Mouse (Mus musculus) heart, embryonic 13.5 days (tissue): ENCODE results near the gene Map1lc3a. TPM values are rescaled to one million over a fixed set of nuclear protein-coding genes. Genes with fewer than 3 reads are reported as not detected.

Source experiments
- ATAC-seq: fragments of 200-750 bp; cut with Nextera tagmentation; 2 replicates; pipeline ENCODE4 v1.8.0; 2017; ENCODE audit warnings: moderate TSS enrichment; ENCODE audit not compliant: insufficient number of reproducible peaks, low FRiP score, low TSS enrichment; ENCODE audit errors: extremely low read depth
- H3K27ac ChIP-seq: fragments of 300-500 bp; sonication (generic); replicated peaks from 2 replicates; pipeline ENCODE4 v1.5.1; 2015; ENCODE audit warnings: moderate library complexity, mild to moderate bottlenecking, inconsistent platforms
- H3K27me3 ChIP-seq: fragments of 300-500 bp; sonication (generic); replicated peaks from 2 replicates; pipeline ENCODE4 v1.6.1; 2015; ENCODE audit warnings: mild to moderate bottlenecking, inconsistent platforms
- H3K36me3 ChIP-seq: fragments of 300-500 bp; sonication (generic); 2 replicates; pipeline ENCODE4 v1.6.1; 2015; ENCODE audit warnings: mild to moderate bottlenecking, inconsistent platforms
- H3K4me1 ChIP-seq: fragments of 300-500 bp; sonication (generic); 2 replicates; pipeline ENCODE4 v1.6.1; 2015; ENCODE audit warnings: inconsistent platforms
- H3K4me2 ChIP-seq: fragments of 300-500 bp; sonication (generic); 2 replicates; pipeline ENCODE4 v1.6.1; 2015; ENCODE audit warnings: inconsistent platforms, mild to moderate bottlenecking, moderate library complexity
- H3K4me3 ChIP-seq: fragments of 300-500 bp; sonication (generic); 2 replicates; pipeline ENCODE4 v1.5.1; 2015; ENCODE audit warnings: moderate library complexity, mild to moderate bottlenecking, inconsistent platforms
- H3K9ac ChIP-seq: fragments of 300-500 bp; sonication (generic); 2 replicates; pipeline ENCODE4 v1.6.1; 2015; ENCODE audit warnings: inconsistent platforms, mild to moderate bottlenecking, moderate library complexity
- H3K9me3 ChIP-seq: fragments of 300-500 bp; sonication (generic); 2 replicates; pipeline ENCODE4 v1.6.1; 2016; ENCODE audit warnings: inconsistent platforms
- WGBS: fragments of 180-500 bp; shearing (Covaris S2); methylation state at CpG from one replicate; pipeline ENCODE4 v1.1.7; 2015; ENCODE audit warnings: mixed read lengths; 5-methylcytosine and 5-hydroxymethylcytosine counted together
- polyA plus RNA-seq: library from polyadenylated mRNA; unstranded; fragments of >200 nt; fragmentation: Nextera tagmentation; extraction: Ambion mirVana; gene quantifications from 2 replicates; pipeline ENCODE4 v1.2.1, GENCODE M21; 2015

Gene Map1lc3a
- polyA plus RNA-seq, 1 experiment from 2014 or later: 297 TPM

GRCm38 (mm10) chr2:155266896-155267295, 9.2 kb upstream of the Map1lc3a start:
- H3K27ac ChIP-seq: no peak overlapping the region
- H3K4me1 ChIP-seq: no peaks in the 10 kb centered on the region
- H3K4me3 ChIP-seq: no peak overlapping the region
- 73% methylated on average over 5 of the region's 5 CpGs for WGBS
- no peak for ATAC-seq
- H3K36me3 ChIP-seq: no peaks in the 10 kb centered on the region
- no peak overlapping the region for H3K4me2 ChIP-seq
- H3K9me3 ChIP-seq: no peaks in the 10 kb centered on the region
- H3K27me3 ChIP-seq: no peaks in the 10 kb centered on the region
- no peak overlapping the region for H3K9ac ChIP-seq

- 80% methylated on average over 6 of the region's 6 CpGs for whole genome bisulfite sequencing
- no peaks in the 10 kb centered on the region for H3K27me3 ChIP-seq
- H3K4me1 ChIP-seq: peaks cover 16% of the 10 kb centered on the region
- H3K4me3 ChIP-seq: no peak overlapping the region
- H3K4me2 ChIP-seq: no peak overlapping the region
- H3K27ac ChIP-seq: no peak overlapping the region
- no peak for ATAC-seq
- H3K36me3 ChIP-seq: no peaks in the 10 kb centered on the region
- no peaks in the 10 kb centered on the region for H3K9me3 ChIP-seq
- no peak overlapping the region for H3K9ac ChIP-seq
Observed at GRCm38 (mm10) chr2:155271957-155272356, 4.1 kb upstream of the Map1lc3a start.

- H3K4me1 ChIP-seq: peaks cover 22% of the 10 kb centered on the region
- 63% methylated on average over 10 of the region's 10 CpGs for WGBS
- no peaks in the 10 kb centered on the region for H3K27me3 ChIP-seq
- no peaks in the 10 kb centered on the region for H3K9me3 ChIP-seq
- peaks cover 2% of the 10 kb centered on the region; the same call in 1 of the 2 replicates for H3K36me3 ChIP-seq
- H3K27ac ChIP-seq: no peak overlapping the region
- H3K4me3 ChIP-seq: no peak overlapping the region
- no peak for ATAC-seq
- no peak overlapping the region for H3K4me2 ChIP-seq
- no peak overlapping the region for H3K9ac ChIP-seq
Observed at GRCm38 (mm10) chr2:155272396-155273170, 3.5 kb upstream of the Map1lc3a start.

- no peak overlapping the region for H3K4me2 ChIP-seq
- H3K4me1 ChIP-seq: peaks cover 26% of the 10 kb centered on the region
- 84% methylated on average over 8 of the region's 8 CpGs for WGBS
- H3K4me3 ChIP-seq: no peak overlapping the region
- ATAC-seq: no peak
- H3K36me3 ChIP-seq: peaks cover 12% of the 10 kb centered on the region
- H3K9me3 ChIP-seq: no peaks in the 10 kb centered on the region
- no peaks in the 10 kb centered on the region for H3K27me3 ChIP-seq
- no peak overlapping the region for H3K9ac ChIP-seq
- no peak overlapping the region for H3K27ac ChIP-seq
Observed at GRCm38 (mm10) chr2:155273603-155274002, 2.5 kb upstream of the Map1lc3a start.

- Histone ChIP-seq H3K4me2 (peak overlapping the region; percentile 90), H3K4me3 (peak overlapping the region; percentile 97), H3K36me3 (peaks cover 33% of the 10 kb centered on the region), H3K27ac (peak overlapping the region; percentile 93), H3K4me1 (peaks cover 26% of the 10 kb centered on the region), H3K9me3 (no peaks in the 10 kb centered on the region), H3K9ac (peak overlapping the region; percentile 99), H3K27me3 (no peaks in the 10 kb centered on the region)
- ATAC-seq: peak; percentile 88
- WGBS: 0% methylated on average over 46 of the region's 49 CpGs
Observed at GRCm38 (mm10) chr2:155276621-155277175, 601 bp downstream of the Map1lc3a start.

- H3K4me3 ChIP-seq: peak overlapping the region; percentile 97
- peak overlapping the region; percentile 99 for H3K9ac ChIP-seq
- H3K4me1 ChIP-seq: peaks cover 22% of the 10 kb centered on the region
- H3K9me3 ChIP-seq: no peaks in the 10 kb centered on the region
- H3K4me2 ChIP-seq: peak overlapping the region; percentile 90
- H3K36me3 ChIP-seq: peaks cover 35% of the 10 kb centered on the region
- 0 out of 2 replicates have a peak overlapping the region, but pooled peaks have one; percentile 93 for H3K27ac ChIP-seq
- ATAC-seq: no peak
- no peaks in the 10 kb centered on the region for H3K27me3 ChIP-seq
- whole genome bisulfite sequencing: 82% methylated on average over 2 of the region's 2 CpGs
Observed at GRCm38 (mm10) chr2:155277721-155278120, 1.6 kb downstream of the Map1lc3a start.

GRCm38 (mm10) chr2:155278361-155278760, 2.3 kb downstream of the Map1lc3a start:
- no peak overlapping the region; the same call in 1 of the 2 replicates for H3K9ac ChIP-seq
- no peak overlapping the region for H3K27ac ChIP-seq
- no peak overlapping the region for H3K4me2 ChIP-seq
- WGBS: 84% methylated on average over 7 of the region's 7 CpGs
- H3K4me1 ChIP-seq: peaks cover 25% of the 10 kb centered on the region
- no peak overlapping the region for H3K4me3 ChIP-seq
- H3K36me3 ChIP-seq: peaks cover 35% of the 10 kb centered on the region
- H3K9me3 ChIP-seq: no peaks in the 10 kb centered on the region
- no peak for ATAC-seq
- no peaks in the 10 kb centered on the region for H3K27me3 ChIP-seq

GRCm38 (mm10) chr2:155279163-155279562, 3.1 kb downstream of the Map1lc3a start:
- no peak for ATAC-seq
- Histone ChIP-seq H3K27ac (no peak overlapping the region), H3K9me3 (no peaks in the 10 kb centered on the region), H3K9ac (no peak overlapping the region), H3K4me1 (peaks cover 33% of the 10 kb centered on the region), H3K27me3 (no peaks in the 10 kb centered on the region), H3K4me3 (no peak overlapping the region), H3K36me3 (peaks cover 38% of the 10 kb centered on the region), H3K4me2 (no peak overlapping the region)
- 81% methylated on average over 4 of the region's 4 CpGs for WGBS

- peaks cover 38% of the 10 kb centered on the region for H3K36me3 ChIP-seq
- no peak overlapping the region for H3K4me3 ChIP-seq
- 59% methylated on average over 2 of the region's 2 CpGs for WGBS
- H3K9ac ChIP-seq: no peak overlapping the region
- no peaks in the 10 kb centered on the region for H3K9me3 ChIP-seq
- H3K4me2 ChIP-seq: no peak overlapping the region
- ATAC-seq: no peak
- no peak overlapping the region for H3K27ac ChIP-seq
- H3K4me1 ChIP-seq: peaks cover 42% of the 10 kb centered on the region
- no peaks in the 10 kb centered on the region for H3K27me3 ChIP-seq
Observed at GRCm38 (mm10) chr2:155280116-155280515, 4.0 kb downstream of the Map1lc3a start.

GRCm38 (mm10) chr2:155283793-155284192, 7.7 kb downstream of the Map1lc3a start:
- no peaks in the 10 kb centered on the region for H3K9me3 ChIP-seq
- peak overlapping the region; percentile 76 for H3K27ac ChIP-seq
- no peak overlapping the region for H3K4me3 ChIP-seq
- H3K27me3 ChIP-seq: no peaks in the 10 kb centered on the region
- WGBS: 80% methylated on average over 4 of the region's 4 CpGs
- no peak overlapping the region for H3K4me2 ChIP-seq
- ATAC-seq: no peak
- peaks cover 45% of the 10 kb centered on the region for H3K4me1 ChIP-seq
- H3K9ac ChIP-seq: no peak overlapping the region
- peaks cover 29% of the 10 kb centered on the region for H3K36me3 ChIP-seq

GRCm38 (mm10) chr2:155284647-155285046, 8.6 kb downstream of the Map1lc3a start:
- peak overlapping the region; percentile 76 for H3K27ac ChIP-seq
- H3K4me2 ChIP-seq: no peak overlapping the region
- no peak for ATAC-seq
- no peak overlapping the region for H3K4me3 ChIP-seq
- H3K36me3 ChIP-seq: peaks cover 25% of the 10 kb centered on the region
- peak overlapping the region; percentile 33; the same call in 1 of the 2 replicates for H3K9ac ChIP-seq
- H3K9me3 ChIP-seq: no peaks in the 10 kb centered on the region
- H3K27me3 ChIP-seq: no peaks in the 10 kb centered on the region
- 58% methylated on average over 7 of the region's 7 CpGs for WGBS
- peaks cover 45% of the 10 kb centered on the region for H3K4me1 ChIP-seq
